Mouse (Mus musculus) MEL (cell line): ENCODE measurements at regions not wholly inside any gene's neighbourhood (a gene's known extent, or its start where the extent isn't known, plus 50 kb on each side); places are given as distances from the start of the nearest gene placed in this dataset.

Experiments used
- DNase-seq: peaks from one replicate; pipeline ENCODE4 v3.0.0; 2011; ENCODE audit warnings: low read depth, low spot score
- H3K27ac ChIP-seq: 2 replicates; pipeline ENCODE4 v1.5.1; 2012; ENCODE audit warnings: low read depth, mild to moderate bottlenecking, control low read depth, low read length, moderate library complexity; ENCODE audit not compliant: control insufficient read depth
- H3K27me3 ChIP-seq, 2 experiments: fragments of 150-350 bp in 1 of 2; sonication (generic) in 1 of 2; 2 replicates each; pipeline ENCODE4 v1.6.1; 2012; ENCODE audit warnings: low read length in 2 of 2, mild to moderate bottlenecking in 2 of 2, improper control_type of control experiment in 1 of 2, moderate library complexity in 1 of 2; ENCODE audit not compliant: insufficient read depth in 2 of 2, control insufficient read depth in 1 of 2
- H3K36me3 ChIP-seq, 2 experiments: 2 replicates each; pipeline ENCODE4 v1.6.1; 2012 to 2014; ENCODE audit warnings: low read length in 2 of 2, improper control_type of control experiment in 1 of 2, inconsistent platforms in 1 of 2, mild to moderate bottlenecking in 1 of 2; ENCODE audit not compliant: insufficient read depth in 2 of 2, control insufficient read depth in 1 of 2
- H3K4me1 ChIP-seq, 2 experiments: fragments of 150-350 bp in 1 of 2; sonication (generic) in 1 of 2; 2 replicates each; pipeline ENCODE4 v1.6.1; 2012; ENCODE audit warnings: low read length in 2 of 2, improper control_type of control experiment in 1 of 2, mild to moderate bottlenecking in 1 of 2; ENCODE audit not compliant: insufficient read depth in 2 of 2, control insufficient read depth in 1 of 2
- H3K4me3 ChIP-seq, 2 experiments: fragments of 150-350 bp in 1 of 2; sonication (generic) in 1 of 2; 2 replicates each; pipeline ENCODE4 v1.5.1; 2012; ENCODE audit warnings: low read depth in 2 of 2, low read length in 2 of 2, mild to moderate bottlenecking in 2 of 2, moderate library complexity in 2 of 2, control low read depth in 1 of 2, improper control_type of control experiment in 1 of 2; ENCODE audit not compliant: control insufficient read depth in 1 of 2, insufficient read depth in 1 of 2
- H3K79me2 ChIP-seq: 2 replicates; pipeline ENCODE4 v1.6.1; 2012; ENCODE audit warnings: mild to moderate bottlenecking, low read length, moderate library complexity; ENCODE audit not compliant: control insufficient read depth, poor library complexity, insufficient read depth
- H3K9ac ChIP-seq: 2 replicates; pipeline ENCODE4 v1.6.1; 2012; ENCODE audit warnings: low read depth, mild to moderate bottlenecking, control low read depth, low read length, moderate library complexity; ENCODE audit not compliant: control insufficient read depth, poor library complexity, severe bottlenecking
- H3K9me3 ChIP-seq: fragments of 150-350 bp; sonication (generic); replicated peaks from 2 replicates; pipeline ENCODE4 v1.6.1; 2012; ENCODE audit warnings: mild to moderate bottlenecking, low read length, improper control_type of control experiment, moderate library complexity; ENCODE audit not compliant: insufficient read depth
- CHD1 ChIP-seq: IDR thresholded peaks from 2 replicates; pipeline ENCODE4 v1.6.1; 2012; ENCODE audit warnings: low read depth, mild to moderate bottlenecking, inconsistent platforms, low read length, improper control_type of control experiment
- CHD2 ChIP-seq: IDR thresholded peaks from 2 replicates; pipeline ENCODE4 v1.6.1; 2011; ENCODE audit warnings: low read length, improper control_type of control experiment
- E2F4 ChIP-seq: IDR thresholded peaks from 2 replicates; pipeline ENCODE4 v1.6.1; 2011; ENCODE audit warnings: low read depth, low read length, improper control_type of control experiment, borderline replicate concordance
- EP300 ChIP-seq, 2 experiments: IDR thresholded peaks; 2 replicates each; pipeline ENCODE4 v1.6.1; 2011; ENCODE audit warnings: improper control_type of control experiment in 2 of 2, low read length in 2 of 2, low read depth in 1 of 2, mild to moderate bottlenecking in 1 of 2
- HCFC1 ChIP-seq: IDR thresholded peaks from 2 replicates; pipeline ENCODE4 v1.6.1; 2012; ENCODE audit warnings: low read depth, mild to moderate bottlenecking, inconsistent platforms, low read length, improper control_type of control experiment, moderate library complexity
- KAT2A ChIP-seq: conservative IDR thresholded peaks from 2 replicates; pipeline ENCODE4 v1.6.1; 2012; ENCODE audit warnings: low read depth, low read length, improper control_type of control experiment, inconsistent platforms
- MAX ChIP-seq: IDR thresholded peaks from 2 replicates; pipeline ENCODE4 v1.6.1; 2011; ENCODE audit warnings: low read length, improper control_type of control experiment
- MXI1 ChIP-seq: IDR thresholded peaks from 2 replicates; pipeline ENCODE4 v1.6.1; 2011; ENCODE audit warnings: mild to moderate bottlenecking, low read depth, low read length, improper control_type of control experiment
- MYC ChIP-seq: IDR thresholded peaks from 2 replicates; pipeline ENCODE4 v1.6.1; 2011; ENCODE audit warnings: low read depth, mild to moderate bottlenecking, low read length, improper control_type of control experiment, moderate library complexity
- NRF1 ChIP-seq: IDR thresholded peaks from 2 replicates; pipeline ENCODE4 v1.6.1; 2014; ENCODE audit warnings: low read depth, mild to moderate bottlenecking, inconsistent platforms, low read length, improper control_type of control experiment, moderate library complexity; ENCODE audit not compliant: poor library complexity, insufficient read depth, severe bottlenecking
- POLR2AphosphoS5 ChIP-seq: IDR thresholded peaks from 2 replicates; pipeline ENCODE4 v1.6.1; 2012; ENCODE audit warnings: low read depth, borderline replicate concordance, mild to moderate bottlenecking, inconsistent platforms, low read length, moderate library complexity, mixed read lengths
- RAD21 ChIP-seq: IDR thresholded peaks from 2 replicates; pipeline ENCODE4 v1.6.1; 2011; ENCODE audit warnings: mild to moderate bottlenecking, low read depth, low read length, improper control_type of control experiment
- RCOR1 ChIP-seq: IDR thresholded peaks from 2 replicates; pipeline ENCODE4 v1.6.1; 2012; ENCODE audit warnings: low read depth, mild to moderate bottlenecking, inconsistent platforms, low read length, improper control_type of control experiment
- SIN3A ChIP-seq: IDR thresholded peaks from 2 replicates; pipeline ENCODE4 v1.6.1; 2012; ENCODE audit warnings: low read length, improper control_type of control experiment, inconsistent platforms
- TAL1 ChIP-seq: IDR thresholded peaks from 2 replicates; pipeline ENCODE4 v1.6.1; 2012; ENCODE audit warnings: mild to moderate bottlenecking, inconsistent platforms, low read length, moderate library complexity, mixed read lengths
- TBP ChIP-seq: IDR thresholded peaks from 2 replicates; pipeline ENCODE4 v1.8.0; 2011; ENCODE audit warnings: low read depth, low read length, improper control_type of control experiment
- UBTF ChIP-seq: IDR thresholded peaks from 2 replicates; pipeline ENCODE4 v1.6.1; 2012; ENCODE audit warnings: low read depth, mild to moderate bottlenecking, inconsistent platforms, low read length, improper control_type of control experiment, moderate library complexity, borderline replicate concordance; ENCODE audit not compliant: insufficient read depth
- ZC3H11A ChIP-seq: IDR thresholded peaks from 2 replicates; pipeline ENCODE4 v1.6.1; 2012; ENCODE audit warnings: low read depth, mild to moderate bottlenecking, inconsistent platforms, low read length, improper control_type of control experiment
- ZMIZ1 ChIP-seq: IDR thresholded peaks from 2 replicates; pipeline ENCODE4 v1.6.1; 2012; ENCODE audit warnings: low read depth, mild to moderate bottlenecking, inconsistent platforms, low read length, improper control_type of control experiment, moderate library complexity

DNA sequence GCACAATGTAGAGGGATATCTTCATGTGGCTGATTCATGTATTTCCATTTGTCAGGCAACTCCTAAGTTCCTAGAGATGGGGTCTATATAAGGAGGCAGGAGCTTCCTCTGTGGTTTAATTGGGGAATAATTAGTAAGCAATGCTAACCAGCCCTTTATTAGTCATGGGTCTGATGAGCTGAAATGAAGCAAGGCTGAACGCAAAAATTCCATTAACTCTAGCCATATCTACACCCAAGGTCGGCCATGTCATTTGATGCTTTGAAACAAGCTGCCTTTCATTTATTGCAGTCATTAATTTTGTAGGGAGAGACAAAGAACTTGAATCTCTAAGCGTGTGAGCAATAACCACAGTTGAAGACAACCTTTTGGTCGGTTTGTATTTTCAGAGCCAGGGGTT is 59.4 kb downstream of the Fam43a start:
- no peak overlapping the region for H3K9ac ChIP-seq
- H3K27ac ChIP-seq: no peak overlapping the region
- H3K27me3 ChIP-seq: peaks cover 4 to 6% of the 10 kb centered on the region in 2 experiments
- no peaks in the 10 kb centered on the region for H3K79me2 ChIP-seq
- H3K9me3 ChIP-seq: no peaks in the 10 kb centered on the region
- no peak overlapping the region for H3K4me3 ChIP-seq
- no peak for DNase-seq
- no peaks in the 10 kb centered on the region for H3K36me3 ChIP-seq
- no peaks in the 10 kb centered on the region for H3K4me1 ChIP-seq
- TF ChIP-seq SIN3A: no peak
- no peak for TF ChIP-seq CHD1
- TF ChIP-seq EP300 (IDR thresholded peaks at IDR 0.05; ENCODE audit: low read depth in 1 of 2, low read length in 2 of 2): no peak
- TF ChIP-seq UBTF: no peak
- TF ChIP-seq HCFC1: no peak
- no peak for TF ChIP-seq MAX
- TF ChIP-seq TAL1: no peak
- no peak for TF ChIP-seq MYC
- no peak for TF ChIP-seq KAT2A
- TF ChIP-seq E2F4: no peak
- TF ChIP-seq MXI1: no peak
- no peak for TF ChIP-seq TBP
- no peak for TF ChIP-seq RCOR1
- no peak for TF ChIP-seq POLR2AphosphoS5

DNA sequence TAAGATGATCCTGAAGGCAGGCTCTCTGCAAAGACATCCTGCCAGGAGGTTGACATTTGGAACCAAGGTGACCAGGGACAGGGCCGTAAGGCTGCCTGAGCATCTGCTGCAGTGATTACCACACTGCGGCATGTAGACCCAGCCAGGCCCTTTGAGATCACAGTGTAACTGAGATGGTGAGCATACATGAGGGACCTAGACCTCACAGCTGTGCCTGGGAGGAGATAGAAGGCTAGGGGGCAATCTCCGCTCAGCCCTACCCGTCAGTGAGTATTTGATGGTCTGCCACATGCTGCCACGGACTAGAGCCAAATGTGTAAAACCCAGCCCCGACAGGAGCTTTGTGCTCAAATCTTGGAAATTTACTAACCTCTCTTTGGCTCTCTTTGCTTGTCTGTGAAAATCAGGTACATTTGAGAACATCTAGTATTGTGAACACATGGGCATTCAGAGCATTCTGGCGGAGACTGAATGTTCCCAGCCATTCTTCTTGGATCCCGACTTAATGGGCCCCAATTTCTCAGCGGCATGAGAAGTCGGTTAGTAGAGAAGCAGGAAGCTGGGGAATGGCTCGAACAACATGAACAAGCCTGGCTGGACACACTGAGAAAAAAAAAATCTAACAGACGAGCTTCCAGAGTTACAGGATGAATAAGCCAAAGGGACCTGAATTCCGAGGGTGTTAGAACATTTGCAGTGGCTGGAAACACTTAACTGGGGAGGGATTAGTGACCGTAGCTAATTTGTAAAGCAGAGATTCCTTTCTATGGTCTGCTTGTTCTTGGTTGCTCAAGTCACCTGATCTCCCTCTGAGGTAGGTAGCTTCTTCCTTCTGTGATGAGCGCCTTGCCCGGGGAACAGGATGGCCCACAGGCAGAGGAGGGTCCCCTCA is 61.8 kb downstream of the Fam43a start:
- TF ChIP-seq RAD21 (no peak), CHD2 (no peak), ZMIZ1 (no peak), NRF1 (no peak), ZC3H11A (no peak)
- Histone ChIP-seq H3K4me3 (no peak overlapping the region), H3K9ac (no peak overlapping the region), H3K79me2 (no peaks in the 10 kb centered on the region), H3K9me3 (no peaks in the 10 kb centered on the region), H3K36me3 (no peaks in the 10 kb centered on the region), H3K4me1 (no peaks in the 10 kb centered on the region), H3K27ac (no peak overlapping the region), H3K27me3 (peaks cover 7 to 15% of the 10 kb centered on the region in 2 experiments)
- DNase-seq: no peak
